Mouse (Mus musculus): ENCODE measurements around the gene S100a6. TPM values are rescaled to one million over a fixed set of nuclear protein-coding genes. Genes with fewer than 3 reads are reported as not detected.

S100a6 gene
- total RNA-seq, 2 experiments from 2014 or later: 71.7 to 72.5 TPM

DNA sequence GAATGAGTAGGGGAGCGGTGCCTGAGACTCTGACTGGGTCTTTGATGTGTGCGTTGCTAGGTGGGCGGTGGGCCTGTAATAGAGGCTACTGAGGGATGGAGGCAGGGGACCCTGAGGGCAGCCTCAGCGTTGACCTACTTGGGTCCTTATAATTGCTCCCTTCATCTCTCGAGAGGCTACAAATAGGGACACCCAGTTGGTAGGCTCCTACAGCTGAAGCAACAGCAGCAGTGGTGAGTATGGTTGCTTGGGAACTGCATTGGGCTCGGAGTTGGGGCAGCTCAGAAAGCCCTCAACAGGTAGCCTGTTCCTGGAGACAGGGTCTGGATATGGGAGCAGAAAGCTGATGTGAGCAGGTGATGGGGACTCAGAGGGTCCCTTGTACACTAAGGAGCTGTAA, 12.6 kb upstream of the S100a6 start:
- DNase-seq (ENCODE audit: low spot score in 2 of 2): no peak

DNA sequence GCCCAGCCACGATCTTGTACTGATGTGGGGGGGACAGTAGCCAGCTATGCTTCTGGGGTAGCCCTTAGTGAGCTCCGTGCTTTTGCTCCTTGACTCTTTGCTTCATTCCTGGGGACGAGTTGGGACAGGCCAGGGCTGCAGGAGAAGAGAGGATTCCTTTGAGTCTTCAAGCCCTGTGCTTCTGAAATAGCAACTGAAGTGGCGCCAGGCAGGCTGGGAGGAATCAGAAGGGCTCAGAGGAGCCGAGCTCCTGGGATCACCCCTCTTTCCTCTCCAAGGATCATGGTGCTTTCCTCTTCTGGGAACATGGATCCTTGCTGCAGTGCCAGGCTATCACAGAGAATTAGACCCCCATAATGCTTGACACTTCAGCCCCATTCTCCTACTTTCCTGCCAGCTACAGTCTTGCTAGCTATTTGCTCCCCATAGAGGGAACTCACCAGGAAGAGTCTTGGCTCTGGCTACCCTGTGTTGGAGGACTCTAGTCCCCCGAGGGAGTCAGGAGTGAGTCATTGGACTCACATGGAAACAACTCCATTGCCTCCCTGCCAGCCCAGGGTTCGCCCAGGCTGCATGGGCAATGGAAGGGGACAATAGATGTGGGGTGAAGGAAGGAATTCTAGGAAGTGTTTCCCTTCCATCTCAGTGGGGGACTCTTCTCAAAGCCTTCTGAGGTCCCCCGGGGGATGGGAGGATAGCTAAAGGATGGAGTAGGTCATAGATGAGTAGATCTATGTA, 12.1 kb upstream of the S100a6 start:
- DNase-seq (ENCODE audit: low spot score in 2 of 2): no peak

DNA sequence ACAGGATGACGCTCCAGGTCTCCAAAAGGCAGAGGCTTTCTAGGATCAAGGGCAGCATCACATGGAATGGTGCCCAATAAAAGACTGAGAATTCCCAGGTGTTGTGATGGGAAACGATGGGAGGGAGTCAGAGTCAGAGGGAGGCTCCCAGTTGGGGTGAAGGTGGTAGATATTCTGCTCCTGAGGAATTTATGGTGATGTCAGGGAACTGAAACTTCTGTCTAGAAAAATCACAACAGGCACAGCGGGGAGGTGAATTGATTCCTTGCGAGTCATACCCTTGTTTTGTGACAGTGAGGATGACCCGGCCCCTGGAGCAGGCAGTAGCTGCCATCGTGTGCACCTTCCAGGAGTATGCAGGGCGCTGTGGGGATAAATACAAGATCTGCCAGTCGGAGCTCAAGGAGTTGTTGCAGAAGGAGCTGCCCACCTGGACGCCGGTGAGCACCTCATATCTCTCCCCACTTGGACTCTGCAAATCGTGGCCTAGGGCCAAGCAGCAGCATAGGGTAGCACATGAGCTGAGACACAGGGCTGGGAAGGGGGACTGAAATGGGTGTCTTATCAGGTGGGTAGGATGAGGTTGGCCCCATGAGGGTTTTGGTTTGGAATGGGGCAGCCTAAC, 11.1 kb upstream of the S100a6 start, which contains the start of gene Gm42674:
Gm42674 (plus strand) TSS at position 419 of the 625 bp plus-strand sequence.
- no peak for DNase-seq (ENCODE audit: low spot score in 2 of 2)

DNA sequence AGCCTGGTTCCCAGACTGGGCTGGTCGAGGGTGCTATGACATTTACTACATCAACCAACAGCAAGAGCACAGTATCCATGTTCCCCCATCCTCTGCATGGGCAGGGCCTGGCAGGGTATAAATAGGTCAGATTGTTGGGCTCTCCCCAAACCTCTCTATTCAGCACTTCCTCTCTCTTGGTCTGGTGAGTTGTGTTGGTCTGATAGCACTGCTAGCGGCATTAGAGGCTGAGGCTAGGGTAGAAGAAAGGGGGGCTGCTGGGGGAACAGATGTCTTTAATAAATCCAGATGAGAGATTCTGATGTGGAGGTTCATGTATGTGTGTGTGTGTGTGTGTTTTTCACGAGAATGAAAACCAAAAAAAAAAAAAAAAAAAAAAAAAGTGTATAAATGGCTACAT, 9.1 kb upstream of the S100a6 start, which contains the start of gene S100a4:
S100a4 (plus strand) TSS at position 149 of the 400 bp plus-strand sequence.
- no peak for DNase-seq (ENCODE audit: low spot score in 2 of 2)

DNA sequence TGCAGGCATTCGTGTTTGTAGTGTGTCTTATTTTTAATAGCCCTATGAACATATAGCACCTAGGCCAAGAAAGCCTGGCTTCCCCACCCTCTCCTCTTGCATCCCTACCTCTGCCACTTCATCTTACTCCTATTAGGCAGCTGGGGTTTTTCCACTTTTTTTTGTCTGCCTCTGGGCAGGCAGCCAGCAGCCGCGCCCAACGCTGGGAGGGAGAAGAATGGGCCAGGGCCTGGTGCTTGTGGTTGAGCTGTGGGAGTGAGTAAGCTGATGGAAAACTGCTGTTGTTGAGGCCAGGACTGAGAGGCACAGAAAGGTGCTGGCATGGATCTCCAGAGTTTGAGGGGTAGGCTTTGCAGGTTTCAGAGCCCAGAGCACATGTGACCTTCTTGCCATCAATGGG, 8.3 kb upstream of the S100a6 start:
- DNase-seq (ENCODE audit: low spot score in 2 of 2): peak in 1 of 2 experiments; percentile 46

DNA sequence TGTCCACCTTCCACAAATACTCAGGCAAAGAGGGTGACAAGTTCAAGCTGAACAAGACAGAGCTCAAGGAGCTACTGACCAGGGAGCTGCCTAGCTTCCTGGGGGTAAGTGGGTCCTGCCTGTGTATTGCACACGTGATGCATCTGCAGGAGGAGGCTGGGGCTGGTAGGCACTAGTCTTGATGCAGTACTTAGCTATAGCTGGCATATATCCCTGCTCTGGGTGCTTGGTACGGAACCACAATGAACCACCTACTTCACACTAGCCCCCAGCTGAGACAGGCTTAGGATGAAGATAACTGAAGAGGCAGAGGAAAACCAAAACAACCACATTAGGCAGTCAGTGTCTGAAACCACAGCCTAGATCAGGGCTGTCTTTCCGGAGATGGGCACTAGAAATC, 7.6 kb upstream of the S100a6 start:
- DNase-seq (ENCODE audit: low spot score in 2 of 2): no peak

- no peak for DNase-seq (ENCODE audit: low spot score in 2 of 2)
These were observed 6.9 kb upstream of the S100a6 start for GRCm38 (mm10) chr3:90605736-90606135.

GRCm38 (mm10) chr3:90606185-90606584, 6.5 kb upstream of the S100a6 start:
- no peak for DNase-seq (ENCODE audit: low spot score in 2 of 2)

DNA sequence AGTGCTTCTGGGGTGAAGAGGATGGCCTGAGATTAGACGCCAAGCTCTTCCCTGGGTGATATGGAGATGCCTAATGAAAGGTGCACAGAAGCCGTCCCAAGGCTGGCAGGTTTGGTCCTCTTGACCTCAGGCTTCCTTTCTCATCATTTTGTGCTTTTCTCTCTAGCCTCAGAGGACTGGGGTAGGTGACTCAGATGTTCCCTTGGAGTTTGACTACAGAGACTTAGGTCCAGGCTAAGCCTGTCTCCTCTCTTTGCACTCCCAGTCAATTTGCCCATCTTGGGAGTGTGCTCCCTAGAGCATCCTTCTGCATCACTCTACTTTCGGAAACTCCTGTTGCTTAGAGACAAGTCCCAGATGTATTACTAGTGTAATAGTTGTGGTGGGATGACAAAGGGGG, 5.3 kb upstream of the S100a6 start:
- DNase-seq (ENCODE audit: low spot score in 2 of 2): no peak

- no peak for DNase-seq (ENCODE audit: low spot score in 2 of 2)
These were observed 4.5 kb upstream of the S100a6 start, which contains the start of gene S100a5 for GRCm38 (mm10) chr3:90608223-90608622. TSS of gene S100a5 (plus strand) at chr3:90608523.

DNA sequence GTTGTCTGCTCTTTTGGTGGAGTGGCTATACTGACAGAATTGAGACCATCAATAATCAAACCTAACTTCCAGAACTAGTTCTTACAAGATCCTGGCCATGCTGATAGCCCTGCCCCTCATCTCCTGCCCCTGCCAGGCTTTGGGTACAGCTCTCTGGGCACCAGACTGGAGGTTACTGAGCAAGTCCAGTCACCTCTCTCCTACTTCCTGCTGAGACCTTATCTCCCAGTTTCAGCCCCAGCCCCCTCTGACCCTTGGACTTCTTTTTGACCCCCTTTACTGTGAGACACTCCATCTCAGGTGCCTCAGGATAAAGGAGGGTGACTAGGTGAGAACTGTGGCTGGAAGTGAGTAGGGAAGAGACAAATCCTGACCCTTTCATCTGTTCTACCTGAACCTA, 3.6 kb upstream of the S100a6 start:
- DNase-seq (ENCODE audit: low spot score in 2 of 2): no peak

GRCm38 (mm10) chr3:90611494-90611893, 1.2 kb upstream of the S100a6 start:
- DNase-seq (ENCODE audit: low spot score in 2 of 2): no peak

DNA sequence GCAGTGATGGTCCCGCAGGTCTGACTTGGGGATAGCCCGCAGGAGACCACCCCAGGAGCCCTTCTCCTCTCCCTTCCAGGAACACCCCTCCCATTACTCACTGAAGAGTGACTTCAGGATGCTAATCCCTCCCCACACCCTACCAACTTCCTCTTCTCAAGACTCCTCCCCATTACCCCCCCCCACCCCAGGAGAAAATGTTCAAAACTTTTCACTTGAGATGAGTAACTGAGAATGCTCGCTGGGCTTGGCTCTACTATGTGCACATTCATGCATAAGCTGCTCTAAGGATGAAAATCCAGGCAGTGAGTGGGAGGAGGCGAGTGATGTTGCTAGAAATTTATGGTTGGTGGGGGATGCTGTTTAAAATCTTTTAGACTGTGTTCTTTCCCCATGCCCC, 621 bp upstream of the S100a6 start:
- no peak for DNase-seq (ENCODE audit: low spot score in 2 of 2)

GRCm38 (mm10) chr3:90613461-90614147, 922 bp downstream of the S100a6 start:
- DNase-seq (ENCODE audit: low spot score in 2 of 2): no peak

DNA sequence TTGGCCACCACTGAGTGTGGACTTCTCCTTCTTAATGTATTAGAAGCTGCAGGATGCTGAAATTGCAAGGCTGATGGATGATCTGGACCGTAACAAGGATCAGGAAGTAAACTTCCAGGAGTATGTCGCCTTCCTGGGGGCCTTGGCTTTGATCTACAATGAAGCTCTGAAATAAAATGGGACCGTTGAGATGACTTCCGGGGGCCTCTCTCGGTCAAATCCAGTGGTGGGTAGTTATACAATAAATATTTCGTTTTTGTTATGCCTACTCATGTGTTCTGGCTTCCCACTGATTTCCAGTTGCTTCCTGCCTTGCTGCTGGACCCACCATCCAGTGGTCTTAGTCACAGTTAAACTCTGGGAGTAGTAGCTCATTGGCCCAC, 1.5 kb downstream of the S100a6 start:
- DNase-seq (ENCODE audit: low spot score in 2 of 2): no peak

GRCm38 (mm10) chr3:90614611-90615251, 2.0 kb downstream of the S100a6 start:
- DNase-seq (ENCODE audit: low spot score in 2 of 2): no peak

DNA sequence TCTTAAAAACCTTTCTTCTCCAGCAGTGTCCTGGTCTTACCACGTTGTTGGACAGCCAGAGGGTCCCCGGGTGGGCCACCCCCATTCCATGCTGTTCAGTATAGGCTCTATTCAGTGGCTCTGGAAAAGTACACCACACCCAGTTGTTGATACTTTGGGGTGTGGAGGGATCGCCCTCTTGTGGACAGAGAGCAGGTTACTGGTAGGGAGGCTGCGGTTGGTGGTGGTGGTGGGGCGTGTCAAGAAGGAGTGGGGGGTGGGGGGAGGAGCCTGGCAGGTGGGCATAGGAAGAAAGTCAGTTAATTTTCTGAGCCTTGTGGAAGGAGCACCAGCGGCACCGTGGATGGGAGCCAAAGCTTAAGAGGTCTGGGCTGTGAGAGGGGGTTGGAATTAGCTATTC, 2.7 kb downstream of the S100a6 start:
- DNase-seq (ENCODE audit: low spot score in 2 of 2): peak; percentile 19 to 59

DNA sequence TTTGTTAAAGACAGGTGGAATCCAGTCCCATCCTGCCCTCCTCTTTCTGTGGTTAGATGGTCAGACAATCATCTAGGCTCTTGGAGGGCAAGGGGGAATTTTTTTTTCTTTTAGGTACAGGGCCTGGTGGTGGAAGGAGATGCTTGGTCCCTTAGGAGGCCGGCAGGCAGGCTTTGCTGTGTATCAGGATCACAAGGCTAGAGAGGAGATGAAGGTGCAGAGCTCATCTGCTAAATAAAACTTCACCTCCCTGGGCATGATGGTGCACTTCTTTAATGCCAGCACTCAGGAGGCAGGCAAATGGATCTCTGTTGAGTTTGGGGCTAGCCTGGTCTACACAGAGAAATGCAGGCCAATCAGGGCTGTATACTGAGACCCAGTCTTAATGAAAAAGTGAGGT, 3.2 kb downstream of the S100a6 start:
- DNase-seq (ENCODE audit: low spot score in 2 of 2): no peak

- DNase-seq (ENCODE audit: low spot score in 2 of 2): no peak
These were observed 4.9 kb downstream of the S100a6 start for GRCm38 (mm10) chr3:90617586-90617985.

DNA sequence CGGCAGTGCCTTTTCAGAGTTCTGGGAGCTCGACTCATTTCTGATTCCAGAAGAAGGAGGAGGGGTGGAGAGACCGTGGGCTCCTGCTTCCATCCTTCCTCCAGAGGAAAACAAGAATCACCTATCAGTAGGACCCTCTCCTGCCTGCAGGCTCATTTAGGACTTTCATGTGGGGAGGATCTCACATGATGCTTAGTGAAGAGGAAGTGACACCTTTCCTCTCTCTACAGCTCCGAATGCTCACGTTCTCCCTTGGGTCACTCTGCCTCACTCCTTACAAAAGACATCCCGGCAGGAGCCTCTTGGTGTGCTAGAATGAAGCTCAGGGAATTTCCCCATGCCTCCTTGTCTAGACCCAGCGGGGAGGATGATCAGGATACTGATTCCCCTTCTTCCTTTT, 8.9 kb downstream of the S100a6 start:
- DNase-seq (ENCODE audit: low spot score in 2 of 2): no peak

DNA sequence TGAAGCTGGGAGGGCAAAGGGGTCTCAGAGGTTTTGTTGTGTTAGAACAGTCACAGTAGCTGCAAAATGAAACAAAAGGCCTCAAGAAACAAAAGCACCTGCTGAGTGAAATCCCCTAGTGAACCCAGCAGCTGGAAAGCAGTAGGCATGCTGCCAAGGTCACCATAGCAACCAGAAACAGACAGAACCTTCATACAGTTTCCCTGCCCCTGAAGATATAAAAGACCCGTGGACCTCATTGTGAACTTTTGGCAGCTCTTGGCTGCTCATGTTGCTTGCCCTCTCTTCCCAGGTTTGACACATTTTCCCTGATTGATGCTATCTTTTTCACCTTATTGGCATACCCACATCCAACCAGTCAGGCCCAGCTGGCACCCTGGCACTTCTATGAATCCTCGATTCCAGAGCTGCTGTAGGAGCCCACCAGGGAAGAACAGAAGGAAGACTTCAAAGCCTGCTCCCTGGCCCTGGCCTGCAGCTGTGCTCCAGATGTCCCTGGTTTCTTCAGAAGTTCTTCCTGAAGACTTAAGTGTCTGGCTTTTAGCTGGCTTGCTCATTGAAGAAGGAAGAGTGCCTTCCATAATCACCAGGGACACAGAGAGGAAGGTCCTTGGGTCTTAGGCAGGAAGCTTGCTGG, 10.9 kb downstream of the S100a6 start:
- DNase-seq (ENCODE audit: low spot score in 2 of 2): peak; percentile 32 to 43

Measured in adrenal gland, postnatal 4 days (tissue).